Mouse (Mus musculus): ENCODE data around the gene Lta. TPM values are rescaled to one million over a fixed set of nuclear protein-coding genes. Genes with fewer than 3 reads are reported as not detected.

Lta gene
- polyA plus RNA-seq, 1 experiment from 2014 or later, result 0.26 TPM

DNA sequence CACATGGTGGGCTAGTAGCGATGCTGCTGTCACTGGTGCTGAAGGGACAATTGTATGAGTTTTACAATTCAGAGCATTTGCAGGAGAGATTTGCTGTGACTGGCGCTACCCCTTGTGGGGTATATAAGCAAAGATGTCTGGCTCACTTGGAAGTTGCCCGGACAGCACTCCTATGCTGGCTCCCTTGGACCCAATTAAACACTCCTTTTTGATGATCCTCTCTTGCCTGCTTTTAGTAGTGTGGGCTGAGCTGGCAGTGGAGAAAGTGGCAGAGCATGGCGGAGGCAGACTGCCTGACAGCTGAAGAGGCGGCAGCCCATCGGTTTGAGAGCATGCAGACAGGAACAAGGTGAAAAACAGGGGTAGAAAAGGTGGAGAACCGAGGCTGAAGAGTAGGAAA lies 37.4 kb downstream of the Lta start:
- Histone ChIP-seq H3K9me3 (ENCODE audit: low read depth, low read length) (no peaks in the 10 kb centered on the region), H3K27ac (ENCODE audit: low read depth) (no peak overlapping the region), H3K4me2 (no peak overlapping the region), H3K4me3 (ENCODE audit: low read depth, low read length) (no peak overlapping the region), H3K36me3 (ENCODE audit: insufficient read depth) (0 out of 2 replicates have a peak, but pooled peaks cover 2% of the 10 kb centered on the region), H3K4me1 (ENCODE audit: insufficient read depth) (peaks cover 9% of the 10 kb centered on the region; the same call in 1 of the 2 replicates), H3K9ac (no peak overlapping the region), H3K27me3 (ENCODE audit: insufficient read depth, low read length) (no peaks in the 10 kb centered on the region)
- 78% methylated on average over 7 of the region's 7 CpGs for WGBS
- ATAC-seq (ENCODE audit: insufficient read depth) (no peak), DNase-seq (no peak)
- no peak for TF ChIP-seq CTCF (IDR thresholded peaks at IDR 0.05; ENCODE audit: low read depth)

DNA sequence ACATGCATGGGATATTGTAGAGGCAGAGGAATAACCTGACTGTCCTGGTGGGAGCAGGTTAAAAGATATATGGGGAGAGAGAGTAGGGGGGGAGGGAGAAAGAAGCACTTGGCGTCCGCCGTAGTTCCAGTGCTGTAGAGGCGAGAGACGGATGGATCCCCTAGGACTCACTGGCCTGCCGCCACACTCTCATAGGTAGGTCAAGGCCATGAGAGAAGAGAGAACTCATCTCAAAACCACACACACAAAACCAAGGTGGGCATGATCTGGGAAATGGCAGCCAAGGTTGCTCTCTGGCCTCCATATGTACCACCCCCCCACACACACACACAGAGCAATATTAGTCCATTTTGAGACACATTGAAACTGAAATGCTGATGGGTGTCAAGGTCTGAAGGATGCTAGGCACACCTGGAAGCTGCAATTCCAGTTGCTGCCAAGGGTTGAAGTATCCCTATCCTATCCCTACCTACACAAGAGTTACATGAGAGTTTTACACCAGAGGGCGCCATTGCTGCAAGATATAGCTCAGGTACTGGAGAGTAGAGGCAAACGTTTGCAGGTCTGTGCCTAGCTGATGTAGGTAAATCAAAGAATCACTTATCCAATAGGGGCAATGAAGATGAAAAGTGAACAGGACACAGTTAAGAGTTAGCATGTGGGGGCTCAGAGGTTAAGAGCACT lies 38.7 kb downstream of the Lta start:
- DNase-seq (peak; percentile 86), ATAC-seq (ENCODE audit: insufficient read depth) (no peak)
- H3K9me3 ChIP-seq (ENCODE audit: low read depth, low read length), result no peaks in the 10 kb centered on the region
- peaks cover 13% of the 10 kb centered on the region; the same call in 1 of the 2 replicates for H3K4me1 ChIP-seq (ENCODE audit: insufficient read depth)
- H3K36me3 ChIP-seq (ENCODE audit: insufficient read depth), result peaks cover 15% of the 10 kb centered on the region
- H3K27me3 ChIP-seq (ENCODE audit: insufficient read depth, low read length), result no peaks in the 10 kb centered on the region
- WGBS, result 69% methylated on average over 8 of the region's 8 CpGs
- peak overlapping the region; percentile 76 for H3K4me2 ChIP-seq
- peak overlapping the region; percentile 100; the same call in 1 of the 2 replicates for H3K4me3 ChIP-seq (ENCODE audit: low read depth, low read length)
- peak; percentile 74 for TF ChIP-seq CTCF (IDR thresholded peaks at IDR 0.05; ENCODE audit: low read depth)
- no peak overlapping the region for H3K9ac ChIP-seq
- peak overlapping the region; percentile 99 for H3K27ac ChIP-seq (ENCODE audit: low read depth)

DNA sequence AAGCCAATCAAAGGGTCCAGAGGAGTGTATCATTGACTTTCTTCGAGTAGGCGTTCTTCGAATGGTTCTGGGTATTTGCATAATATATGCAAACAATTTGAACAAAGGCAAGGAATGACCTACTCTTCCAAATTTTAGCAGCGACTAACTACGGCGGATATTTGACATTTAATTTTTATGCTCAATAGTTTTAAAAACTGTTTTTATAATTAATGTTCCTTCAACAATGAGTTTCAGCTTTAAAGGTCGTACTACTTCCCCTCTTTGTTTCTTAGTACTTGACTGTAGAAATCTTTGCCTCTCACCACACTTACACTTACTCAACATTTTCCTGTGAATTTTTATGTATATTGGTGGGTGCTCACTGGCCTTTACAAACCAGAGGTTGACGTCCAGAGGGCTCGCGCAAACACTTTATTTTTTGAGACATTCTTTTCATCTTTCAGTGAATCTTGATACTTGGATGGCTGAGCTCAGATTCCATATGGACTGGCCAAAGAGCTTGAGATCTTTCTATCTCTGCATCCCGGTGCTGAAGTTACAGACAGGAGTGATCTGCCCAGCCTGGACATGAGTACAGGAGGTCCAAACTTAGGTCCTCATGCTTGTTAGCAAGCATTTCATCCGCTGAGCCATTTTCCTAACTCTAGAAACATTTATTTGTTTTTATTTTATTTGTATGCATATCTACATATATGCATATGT lies 39.5 kb downstream of the Lta start:
- Histone ChIP-seq H3K27me3 (ENCODE audit: insufficient read depth, low read length) (no peaks in the 10 kb centered on the region), H3K4me1 (ENCODE audit: insufficient read depth) (peaks cover 13% of the 10 kb centered on the region; the same call in 1 of the 2 replicates), H3K9ac (peak overlapping the region; percentile 56), H3K4me2 (peak overlapping the region; percentile 76), H3K4me3 (ENCODE audit: low read depth, low read length) (peak overlapping the region; percentile 100), H3K9me3 (ENCODE audit: low read depth, low read length) (no peaks in the 10 kb centered on the region), H3K27ac (ENCODE audit: low read depth) (peak overlapping the region; percentile 99), H3K36me3 (ENCODE audit: insufficient read depth) (peaks cover 24% of the 10 kb centered on the region)
- WGBS, result 19% methylated on average over 12 of the region's 12 CpGs
- DNase-seq (peak; percentile 40), ATAC-seq (ENCODE audit: insufficient read depth) (peak; percentile 85)
- no peak for TF ChIP-seq CTCF (IDR thresholded peaks at IDR 0.05; ENCODE audit: low read depth)

DNA sequence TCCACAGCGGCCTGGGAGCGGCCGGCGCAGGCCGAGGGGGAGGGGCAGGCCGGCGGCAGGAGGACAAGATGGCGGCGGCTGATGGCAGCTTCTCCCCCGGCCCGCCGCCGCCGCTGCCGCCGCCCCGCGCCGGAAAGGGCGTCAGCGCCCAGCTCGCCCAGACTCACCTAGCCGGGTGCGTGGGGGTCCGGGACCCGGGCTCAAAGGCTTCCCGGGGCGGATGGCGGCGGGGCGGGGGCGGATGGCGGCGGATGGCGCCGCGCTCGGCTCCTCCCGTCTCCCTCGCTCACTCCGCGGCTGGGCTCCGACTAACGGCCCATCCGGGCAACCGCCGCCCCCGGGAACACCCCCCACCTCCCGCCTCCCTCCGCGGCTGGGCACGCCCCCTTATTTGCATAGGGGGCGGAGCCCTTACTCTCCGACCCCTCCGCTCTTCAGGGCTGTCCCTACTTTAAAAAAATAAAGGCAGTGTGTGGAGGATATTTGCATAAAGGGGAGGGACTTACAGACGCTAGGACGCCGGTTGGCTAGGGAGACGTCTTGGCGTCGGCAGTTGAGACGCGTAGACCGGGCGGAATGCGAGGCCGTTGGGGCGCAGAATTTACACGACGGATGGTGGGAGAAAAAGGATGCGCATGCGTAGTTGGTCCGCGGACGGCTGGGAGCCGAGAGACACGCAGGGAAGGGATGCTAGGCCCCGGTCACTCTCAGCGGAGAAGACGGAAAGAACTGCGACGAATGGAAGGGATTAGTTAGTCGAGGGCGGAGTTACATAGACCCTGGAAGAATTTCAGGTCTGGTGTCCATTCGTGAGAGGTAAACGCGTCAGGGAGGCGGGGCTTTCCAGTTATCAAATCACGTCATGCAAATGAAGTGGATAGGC lies 40.3 kb downstream of the Lta start, which contains the start of gene Prrc2a:
Prrc2a (minus strand) TSS at position 330 of the 883 bp plus-strand sequence.
- Histone ChIP-seq H3K4me2 (peak within 1 kb of the TSS; percentile 99), H3K9me3 (ENCODE audit: low read depth, low read length) (no peaks in the 10 kb centered on the region), H3K27ac (ENCODE audit: low read depth) (peak within 1 kb of the TSS; percentile 99), H3K9ac (peak within 1 kb of the TSS; percentile 98), H3K27me3 (ENCODE audit: insufficient read depth, low read length) (no peaks in the 10 kb centered on the region), H3K36me3 (ENCODE audit: insufficient read depth) (peaks cover 32% of the 10 kb centered on the region), H3K4me1 (ENCODE audit: insufficient read depth) (peaks cover 13% of the 10 kb centered on the region; the same call in 1 of the 2 replicates), H3K4me3 (ENCODE audit: low read depth, low read length) (peak within 1 kb of the TSS; percentile 100)
- no peak for TF ChIP-seq CTCF (IDR thresholded peaks at IDR 0.05; ENCODE audit: low read depth)
- ATAC-seq (ENCODE audit: insufficient read depth), result peak; percentile 96
- DNase-seq, result peak; percentile 99
- WGBS, result under 1% methylated on average over 64 of the region's 89 CpGs

DNA sequence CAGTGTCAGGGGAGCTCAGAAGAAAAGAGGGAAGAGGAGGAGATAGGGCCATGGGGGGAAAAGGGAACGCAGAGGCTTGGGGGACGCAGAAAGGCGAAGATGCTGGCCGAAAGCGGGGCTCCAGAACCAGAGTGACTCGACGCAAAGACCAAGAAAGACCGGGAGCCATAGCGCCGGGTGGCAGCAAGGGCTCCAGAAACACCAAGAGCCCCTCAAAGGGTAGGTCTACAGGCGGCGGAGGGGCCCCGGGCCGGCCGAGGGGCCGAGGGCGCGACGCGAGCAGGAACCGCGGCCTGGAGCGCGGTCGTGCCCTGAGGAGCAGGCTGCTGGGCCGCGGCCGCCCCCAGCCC lies 41.0 kb downstream of the Lta start:
- WGBS, result 0% methylated on average over 28 of the region's 28 CpGs
- no peak for TF ChIP-seq CTCF (IDR thresholded peaks at IDR 0.05; ENCODE audit: low read depth)
- H3K27ac ChIP-seq (ENCODE audit: low read depth), result peak overlapping the region; percentile 99
- DNase-seq (no peak), ATAC-seq (ENCODE audit: insufficient read depth) (no peak)
- H3K4me1 ChIP-seq (ENCODE audit: insufficient read depth), result peaks cover 13% of the 10 kb centered on the region; the same call in 1 of the 2 replicates
- no peaks in the 10 kb centered on the region for H3K27me3 ChIP-seq (ENCODE audit: insufficient read depth, low read length)
- H3K9ac ChIP-seq, result peak overlapping the region; percentile 98
- peak overlapping the region; percentile 99 for H3K4me2 ChIP-seq
- H3K36me3 ChIP-seq (ENCODE audit: insufficient read depth), result peaks cover 38% of the 10 kb centered on the region
- H3K9me3 ChIP-seq (ENCODE audit: low read depth, low read length), result no peaks in the 10 kb centered on the region
- H3K4me3 ChIP-seq (ENCODE audit: low read depth, low read length), result peak overlapping the region; percentile 100

DNA sequence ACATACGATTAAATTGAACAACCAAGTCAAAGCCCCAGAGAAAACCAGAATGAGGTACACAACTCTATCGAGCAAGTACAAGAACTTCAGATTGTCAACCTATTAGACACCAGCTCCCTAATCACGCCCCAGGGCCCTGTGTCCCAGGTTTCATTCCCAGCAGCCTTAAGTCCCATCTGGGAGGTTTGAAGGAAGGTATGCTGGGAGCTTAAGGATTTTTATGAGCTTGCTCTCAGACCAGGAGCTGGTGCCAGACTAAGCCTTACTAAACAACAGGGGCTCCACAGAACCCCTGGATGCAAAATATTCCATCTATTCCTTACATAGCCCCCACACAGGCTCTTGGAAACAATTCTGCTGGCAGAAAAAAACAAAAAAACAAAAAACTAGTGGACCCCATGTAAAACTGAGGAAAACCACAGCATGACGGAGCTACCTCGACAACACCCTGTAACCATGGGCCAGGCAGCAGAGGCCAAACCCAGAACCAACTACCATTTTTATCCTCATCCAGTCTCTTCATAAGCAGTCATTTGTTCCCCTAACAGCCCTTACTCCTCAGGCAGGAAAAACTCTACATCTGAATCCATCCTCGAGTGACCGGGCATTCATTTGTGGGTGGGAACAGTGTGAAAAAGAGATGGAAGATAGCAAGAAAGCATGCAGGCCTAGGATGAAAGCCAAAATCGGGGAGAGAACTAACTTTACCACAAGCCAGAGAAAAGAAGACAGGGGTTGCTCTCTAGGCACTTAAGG lies 41.6 kb downstream of the Lta start:
- Histone ChIP-seq H3K27me3 (ENCODE audit: insufficient read depth, low read length) (no peaks in the 10 kb centered on the region), H3K4me2 (peak overlapping the region; percentile 99), H3K36me3 (ENCODE audit: insufficient read depth) (peaks cover 45% of the 10 kb centered on the region), H3K27ac (ENCODE audit: low read depth) (peak overlapping the region; percentile 99; the same call in 1 of the 2 replicates), H3K4me1 (ENCODE audit: insufficient read depth) (peaks cover 13% of the 10 kb centered on the region; the same call in 1 of the 2 replicates), H3K9me3 (ENCODE audit: low read depth, low read length) (no peaks in the 10 kb centered on the region), H3K4me3 (ENCODE audit: low read depth, low read length) (peak overlapping the region; percentile 100), H3K9ac (peak overlapping the region; percentile 98)
- 11% methylated on average over 8 of the region's 8 CpGs for WGBS
- TF ChIP-seq CTCF (IDR thresholded peaks at IDR 0.05; ENCODE audit: low read depth), result no peak
- DNase-seq (no peak), ATAC-seq (ENCODE audit: insufficient read depth) (no peak)
